Mouse (Mus musculus): ENCODE measurements around the gene Atg5.
"Not testable (repeated sequence)": the region's sequence is repeated elsewhere in the genome, so short reads cannot be mapped to it uniquely, and the experiment has no call there.

Gene Atg5

DNA sequence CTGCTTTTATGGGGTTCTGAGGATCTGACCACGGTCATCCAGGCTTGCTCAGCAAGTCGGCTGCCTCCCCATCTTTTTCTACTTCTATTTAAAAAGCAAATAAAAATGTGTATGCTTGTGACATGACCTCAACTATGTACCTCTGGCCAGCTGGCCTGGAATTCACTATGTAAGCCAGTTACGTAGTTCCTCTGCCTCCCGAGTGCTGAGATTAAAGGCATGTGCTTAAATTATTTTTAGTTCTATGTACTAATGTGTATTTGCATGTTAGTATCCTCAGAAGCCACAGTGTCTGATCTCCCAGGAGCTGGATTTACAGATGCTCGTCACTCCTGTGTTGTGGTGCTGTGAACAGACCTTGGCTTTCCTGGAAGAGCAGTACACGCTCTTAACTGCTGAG is 41.1 kb downstream of the Atg5 start:
- no peak for DNase-seq (ENCODE audit: extremely low spot score, low spot score)

DNA sequence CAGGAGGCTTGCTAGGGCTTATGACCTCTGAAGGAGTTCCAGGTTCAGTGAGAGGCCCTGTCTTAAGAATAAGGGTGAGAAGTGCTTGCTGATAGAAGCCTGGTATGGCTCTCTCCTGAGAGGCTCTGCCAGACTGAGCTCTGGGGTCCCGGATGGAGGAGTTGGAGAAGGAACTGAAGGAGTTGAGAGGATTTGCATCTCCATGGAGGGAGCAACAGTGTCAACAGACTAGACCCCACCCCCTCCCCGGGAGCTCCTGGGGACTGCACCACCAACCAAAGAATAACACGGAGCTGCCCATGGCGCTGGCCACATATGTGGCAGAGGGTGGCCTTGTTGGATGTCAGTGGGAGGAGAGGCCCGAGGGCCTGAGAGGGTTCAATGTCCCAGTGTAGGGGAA is 47.1 kb downstream of the Atg5 start:
- no peak for DNase-seq (ENCODE audit: extremely low spot score, low spot score)

DNA sequence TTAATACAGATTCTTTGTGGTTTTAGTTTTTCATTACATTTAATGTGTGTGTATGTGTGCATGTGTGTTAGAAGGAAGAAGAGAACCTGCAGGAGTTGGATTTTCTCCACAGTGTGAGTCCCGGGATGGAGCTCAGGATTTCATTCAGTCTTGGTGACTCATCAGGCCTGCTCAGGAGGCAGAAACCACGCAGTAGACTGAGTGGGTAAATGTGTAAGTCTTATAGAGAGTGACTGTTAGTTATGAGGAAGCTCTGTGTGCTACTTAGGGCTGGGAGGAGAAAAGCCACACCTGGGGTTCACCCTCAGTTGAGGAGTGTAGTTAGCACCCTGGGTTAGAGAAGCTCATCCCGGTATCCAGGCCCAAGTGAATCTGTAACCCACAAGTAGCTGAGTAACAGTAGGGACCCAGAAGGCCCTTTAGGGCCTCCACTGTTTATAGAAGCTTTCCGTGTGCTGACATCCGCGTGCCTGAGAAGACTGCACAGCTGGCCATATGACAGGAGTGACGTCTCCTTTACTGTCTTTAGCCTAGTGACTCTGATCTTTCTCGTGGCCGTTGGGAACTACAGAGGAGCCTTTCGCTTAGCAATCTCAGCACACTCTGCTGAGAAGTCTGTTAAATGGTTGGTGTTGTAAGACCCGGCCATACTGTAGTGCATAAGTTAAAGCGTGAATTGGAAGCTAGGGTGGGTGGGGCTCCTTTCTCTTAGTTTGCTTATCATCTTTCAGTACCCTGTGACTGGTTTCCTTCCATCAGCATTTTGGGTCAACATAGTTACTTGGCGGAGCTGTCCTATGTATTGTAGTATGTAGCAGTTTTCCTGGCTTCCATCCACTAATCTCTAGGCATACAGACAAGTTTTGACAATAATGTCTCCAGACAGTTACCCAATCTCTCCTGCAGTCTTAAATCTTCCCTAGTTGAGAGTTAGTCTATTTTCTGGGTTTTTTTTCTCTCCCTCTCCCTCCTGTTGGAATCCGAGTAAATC is 48.4 kb downstream of the Atg5 start:
- no peak for DNase-seq (ENCODE audit: extremely low spot score, low spot score)

DNA sequence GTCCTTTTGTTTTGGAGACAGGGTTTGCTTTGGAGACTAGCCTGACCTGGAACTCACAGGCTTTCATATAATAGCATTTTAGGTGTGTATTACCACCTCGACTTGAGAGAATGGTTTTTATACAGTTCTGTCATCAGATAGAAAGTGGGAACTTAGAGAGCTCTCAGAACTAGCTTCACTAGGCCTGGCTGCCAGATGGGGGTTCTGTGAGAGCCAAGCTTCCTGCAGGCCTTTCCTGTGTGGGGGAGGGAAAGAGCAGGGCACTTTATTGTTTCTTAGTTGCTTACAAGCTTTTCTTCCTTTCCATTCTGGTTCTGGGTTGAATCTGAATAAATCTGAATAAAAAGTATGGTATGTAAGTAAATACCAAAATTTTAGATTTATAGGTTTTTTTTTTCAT is 54.0 kb downstream of the Atg5 start:
- no peak for DNase-seq (ENCODE audit: extremely low spot score, low spot score)

DNA sequence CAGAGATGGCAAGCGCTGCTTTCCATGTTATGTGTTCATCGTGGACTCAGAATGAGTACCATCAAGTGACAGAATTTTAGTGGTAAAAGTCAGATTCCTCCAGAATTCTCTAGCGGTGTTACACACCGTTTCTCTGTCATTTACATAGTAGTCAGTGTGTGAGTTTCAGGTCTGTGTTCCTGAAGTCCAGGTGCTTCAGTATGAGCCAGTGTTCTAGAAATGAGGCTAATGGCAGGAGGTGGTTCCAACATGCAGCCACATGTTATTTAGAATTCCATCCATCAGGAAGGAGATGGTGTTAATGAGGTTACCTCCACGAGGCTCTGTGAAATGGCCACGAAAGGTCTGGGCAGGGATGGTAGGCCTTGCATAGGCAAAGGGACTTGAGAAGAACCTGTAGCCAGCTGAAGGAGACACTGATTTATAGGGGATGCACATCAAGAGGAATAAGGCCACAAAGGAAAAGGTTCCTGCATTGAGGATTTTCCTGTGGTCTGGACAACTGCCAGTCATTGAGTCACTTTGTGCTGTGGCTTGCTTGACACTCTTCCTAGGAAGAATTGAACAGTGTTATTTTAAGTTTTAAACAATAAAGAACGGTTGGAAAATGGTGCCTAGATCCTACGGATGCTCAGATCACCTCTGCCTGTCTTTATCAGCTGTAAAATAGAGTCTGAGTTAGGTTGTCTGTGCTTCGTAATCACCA is 55.1 kb downstream of the Atg5 start:
- no peak for DNase-seq (ENCODE audit: extremely low spot score, low spot score)

DNA sequence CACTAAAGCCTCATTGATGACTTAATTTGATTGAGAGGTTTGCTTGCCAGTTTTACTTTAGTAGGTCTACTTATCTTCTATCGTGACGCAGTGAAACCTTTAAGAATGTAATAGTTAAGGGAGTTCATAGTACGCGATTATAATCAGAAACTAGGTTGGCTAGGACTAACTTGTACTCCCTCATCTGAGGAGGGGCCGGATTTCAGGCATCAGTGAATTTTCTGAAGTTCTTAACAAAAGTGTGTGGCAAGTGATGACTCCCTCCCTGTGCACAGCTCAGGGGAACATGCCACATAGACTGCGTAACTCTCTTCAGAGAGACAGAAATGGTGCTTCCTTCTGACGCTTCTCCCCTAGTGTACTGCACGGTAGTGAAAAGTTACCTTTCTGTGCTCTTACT is 55.7 kb downstream of the Atg5 start:
- no peak for DNase-seq (ENCODE audit: extremely low spot score, low spot score)

DNA sequence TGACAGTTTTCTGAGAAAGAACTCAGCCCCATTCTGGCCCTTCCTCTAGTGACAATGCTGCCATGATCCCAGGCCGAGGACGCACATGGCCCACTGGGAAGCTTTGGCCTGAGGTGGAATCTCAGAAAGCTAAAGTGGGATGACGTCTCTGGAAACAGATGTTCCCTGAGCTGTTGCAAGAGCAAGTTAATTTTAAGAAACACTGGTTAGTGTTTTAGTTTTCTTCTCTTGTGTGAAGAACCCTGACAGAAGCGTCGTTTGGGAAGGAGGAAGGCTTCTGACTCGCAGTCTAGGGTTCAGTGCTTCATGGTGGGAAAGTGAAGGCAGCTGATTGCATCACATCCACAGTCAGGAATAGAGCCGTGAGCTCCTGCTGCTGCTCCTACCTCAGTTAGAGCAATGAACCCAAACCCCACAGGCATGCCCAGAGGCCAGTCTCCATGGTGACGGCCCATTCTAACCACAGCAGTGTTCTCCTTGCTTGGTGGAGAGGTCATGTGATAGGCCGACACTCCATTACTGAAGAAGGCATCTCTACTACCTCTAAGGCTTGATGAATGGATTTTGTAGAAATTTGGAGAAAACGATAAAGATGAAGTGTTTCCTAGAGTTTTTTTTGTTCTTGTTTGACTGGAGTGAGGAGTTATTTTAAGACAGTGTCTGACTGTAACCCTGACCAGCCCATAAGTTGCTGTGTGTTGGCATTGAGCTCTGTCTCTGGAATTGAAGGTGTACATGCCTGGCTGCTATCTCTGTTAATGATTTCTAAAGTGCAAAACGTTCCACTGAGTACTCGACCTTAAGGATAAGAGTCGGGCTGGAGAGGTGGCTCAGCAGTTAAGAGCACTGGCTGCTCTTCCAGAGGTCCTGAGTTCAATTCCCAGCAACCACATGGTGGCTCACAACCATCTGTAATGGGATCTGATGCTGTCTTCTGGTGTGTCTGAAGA is 57.7 kb downstream of the Atg5 start:
- no peak for DNase-seq (ENCODE audit: extremely low spot score, low spot score)

DNA sequence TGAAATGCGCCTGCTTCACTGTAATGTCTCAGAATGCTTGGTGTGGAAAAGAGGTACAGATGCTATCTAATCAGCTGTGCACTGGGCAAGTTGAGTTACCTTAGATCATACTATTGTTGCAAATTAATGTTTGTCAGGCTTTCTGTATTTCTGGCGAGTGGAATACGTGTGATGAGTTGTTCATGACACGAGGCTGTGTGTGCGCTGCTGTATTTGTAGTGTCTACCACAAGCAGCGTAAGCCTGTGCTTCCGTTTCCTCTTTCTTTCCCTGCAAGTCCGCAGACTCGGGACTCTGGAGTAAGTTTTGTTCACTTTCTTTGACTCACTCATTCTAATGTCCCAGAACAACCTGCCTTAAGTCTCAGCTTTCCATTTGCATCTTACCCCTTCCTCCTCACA is 58.9 kb downstream of the Atg5 start:
- no peak for DNase-seq (ENCODE audit: extremely low spot score, low spot score)

DNA sequence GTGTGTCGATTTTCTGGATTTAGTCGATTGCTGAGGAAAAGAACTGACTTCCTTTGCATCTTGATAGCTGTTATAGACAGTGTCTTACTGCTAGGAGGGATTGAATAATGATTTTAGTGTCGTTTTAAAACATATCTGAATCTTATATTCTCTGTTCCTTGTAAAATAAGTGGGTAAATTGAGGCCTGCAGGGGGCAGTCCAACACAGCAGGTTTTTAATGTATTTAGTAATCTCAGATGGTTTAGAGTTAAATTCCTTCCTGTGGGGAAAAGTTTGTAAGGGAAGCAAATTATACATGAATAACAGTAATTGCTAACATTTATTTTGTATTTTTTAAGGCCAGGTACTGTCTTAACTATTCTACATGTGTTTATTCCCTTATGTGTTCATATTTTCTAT is 60.2 kb downstream of the Atg5 start:
- peak; percentile 33 for DNase-seq (ENCODE audit: extremely low spot score, low spot score)

DNA sequence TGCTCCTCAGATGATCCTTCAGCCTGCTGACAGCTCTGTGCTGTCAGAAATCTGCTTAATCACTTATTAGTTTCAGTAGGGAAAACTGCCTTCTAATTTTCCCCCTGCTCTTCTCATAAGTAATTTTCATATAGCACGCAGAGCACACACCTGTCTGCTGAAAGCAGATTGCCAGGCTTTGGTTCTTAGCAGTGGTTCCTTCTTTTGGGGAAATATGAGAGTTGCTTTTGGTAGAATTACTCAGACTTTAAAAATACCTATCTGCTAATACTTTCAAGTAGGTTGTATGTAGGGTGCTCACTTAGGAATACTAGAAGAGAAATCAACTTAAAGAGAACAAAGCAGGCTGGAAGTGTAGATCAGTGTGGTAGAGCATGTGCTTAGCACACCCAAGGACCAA is 62.6 kb downstream of the Atg5 start:
- DNase-seq (ENCODE audit: extremely low spot score, low spot score): no peak

DNA sequence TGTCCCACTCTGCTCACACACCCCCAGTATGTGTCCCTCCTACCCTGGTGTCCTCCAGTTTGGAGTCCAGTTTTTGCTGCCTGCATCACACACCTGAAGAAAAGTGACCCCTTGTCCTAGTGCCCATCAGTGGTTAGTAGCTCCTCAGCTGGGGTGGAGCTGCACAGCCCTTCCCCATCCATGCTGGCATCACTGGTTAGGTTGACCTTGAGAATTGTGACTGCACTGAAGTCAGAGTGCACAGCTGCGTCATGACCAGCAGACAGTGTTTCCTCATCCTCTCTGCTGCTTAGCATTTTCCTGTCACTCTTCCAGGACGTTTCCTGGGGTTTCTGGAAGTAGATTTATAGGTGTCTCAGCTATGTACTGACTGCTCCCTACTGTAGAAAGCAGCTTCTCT is 63.3 kb downstream of the Atg5 start:
- DNase-seq (ENCODE audit: extremely low spot score, low spot score): no peak

DNA sequence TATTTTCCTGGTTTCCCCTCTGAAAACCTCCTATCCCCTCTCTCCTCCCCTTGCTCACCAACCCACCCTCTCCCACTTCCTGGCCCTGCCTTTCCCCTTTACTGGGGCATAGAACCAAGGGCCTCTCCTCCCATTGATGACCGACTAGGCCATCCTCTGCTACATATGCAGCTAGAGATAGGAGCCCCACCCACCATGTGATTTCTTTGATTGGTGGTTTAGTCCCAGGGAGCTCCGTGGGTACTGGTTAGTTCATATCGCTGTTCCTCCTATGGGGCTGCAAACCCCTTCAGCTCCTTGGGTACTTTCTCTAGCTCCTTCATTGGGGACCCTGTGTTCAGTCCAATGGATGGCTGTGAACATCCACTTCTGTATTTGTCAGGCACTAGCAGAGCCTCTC is 64.5 kb downstream of the Atg5 start:
- not testable (repeated sequence) for DNase-seq (ENCODE audit: extremely low spot score, low spot score)

DNA sequence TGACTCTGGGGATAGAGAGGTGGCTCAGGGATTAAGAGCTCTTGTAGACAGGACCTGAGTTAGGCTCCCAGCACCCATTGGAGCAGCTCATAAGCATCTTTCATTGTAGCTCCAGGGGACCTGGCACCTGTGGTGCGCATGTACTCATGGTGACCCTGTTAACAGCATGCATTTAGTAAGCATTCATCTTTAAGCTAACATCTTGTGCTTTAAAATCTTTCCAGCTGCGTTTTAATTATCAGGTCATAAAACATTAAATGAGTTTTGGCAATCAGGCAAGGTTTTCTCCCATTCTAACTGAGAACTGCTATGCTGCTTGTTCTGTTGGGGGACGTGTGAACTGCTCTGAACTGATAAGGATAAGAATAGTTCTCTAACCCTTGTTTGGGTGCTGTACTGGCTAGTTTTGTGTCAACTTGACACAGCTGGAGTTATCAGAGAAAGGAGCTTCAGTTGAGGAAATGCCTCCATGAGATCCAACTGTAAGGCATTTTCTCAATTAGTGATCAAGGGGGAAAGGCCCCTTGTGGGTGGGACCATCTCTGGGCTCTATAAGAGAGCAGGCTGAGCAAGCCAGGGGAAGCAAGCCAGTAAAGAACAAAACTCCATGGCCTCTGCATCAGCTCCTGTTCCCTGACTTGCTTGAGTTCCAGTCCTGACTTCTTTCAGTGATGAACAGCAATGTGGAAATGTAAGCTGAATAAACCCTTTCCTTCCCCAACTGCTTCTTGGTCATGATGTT is 68.7 kb downstream of the Atg5 start:
- DNase-seq (ENCODE audit: extremely low spot score, low spot score): not testable (repeated sequence)

DNA sequence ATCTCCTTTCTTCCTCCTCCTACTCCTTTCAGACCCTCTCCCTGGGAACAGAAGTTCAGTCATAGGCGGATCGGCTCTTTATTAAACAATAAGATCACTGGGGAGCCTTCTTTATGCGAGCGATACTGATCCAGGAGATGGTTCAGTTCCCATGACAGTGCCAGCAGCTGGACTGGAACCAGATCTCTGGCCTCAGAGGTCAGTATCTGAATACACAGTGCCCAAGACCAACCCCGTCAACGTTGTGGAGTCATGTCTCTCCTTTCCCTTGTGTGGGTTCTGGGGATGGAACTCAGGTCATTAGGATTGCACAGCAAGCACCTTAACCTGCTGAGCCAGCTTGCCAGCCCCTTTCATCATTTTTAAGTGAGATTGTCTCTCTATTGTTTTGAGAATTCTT is 70.4 kb downstream of the Atg5 start:
- DNase-seq (ENCODE audit: extremely low spot score, low spot score): no peak

DNA sequence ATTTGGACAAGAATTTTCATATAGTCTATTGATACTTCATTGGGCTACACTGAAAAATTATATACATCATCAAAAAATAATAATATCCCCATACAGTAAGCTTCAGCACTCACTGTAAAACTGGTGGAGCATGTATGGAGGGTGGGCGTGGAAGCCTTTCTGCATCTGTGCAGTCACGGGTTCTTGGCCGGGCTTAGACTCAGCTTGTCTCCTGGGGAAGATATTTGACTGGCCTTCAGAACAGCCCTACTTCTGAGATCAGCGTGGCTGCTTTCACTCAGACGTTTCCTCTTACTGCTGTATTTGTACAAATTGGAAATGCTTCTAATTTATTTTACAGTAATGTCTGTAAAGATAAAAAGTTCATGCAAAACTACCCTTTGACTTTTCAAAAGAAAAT is 71.2 kb downstream of the Atg5 start:
- no peak for DNase-seq (ENCODE audit: extremely low spot score, low spot score)

DNA sequence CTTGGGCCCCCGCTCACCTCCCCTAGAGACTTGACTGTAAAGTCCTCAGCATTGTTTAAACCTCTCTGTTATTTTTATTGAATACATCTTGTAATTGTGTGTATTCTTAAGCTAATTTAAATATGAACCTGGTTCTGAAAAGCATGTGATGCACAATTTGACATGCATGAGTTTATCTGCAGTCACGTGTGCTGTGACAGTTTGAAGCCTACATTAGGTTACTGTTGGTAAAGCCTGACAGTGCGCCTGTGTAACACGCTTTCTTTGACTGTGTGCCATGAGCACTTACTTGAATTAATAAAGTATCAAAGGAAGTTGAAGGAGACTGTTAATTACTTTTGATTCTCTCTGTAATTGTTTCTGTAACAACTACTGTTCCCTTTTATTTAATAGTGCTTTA is 72.8 kb downstream of the Atg5 start:
- DNase-seq (ENCODE audit: extremely low spot score, low spot score): no peak

DNA sequence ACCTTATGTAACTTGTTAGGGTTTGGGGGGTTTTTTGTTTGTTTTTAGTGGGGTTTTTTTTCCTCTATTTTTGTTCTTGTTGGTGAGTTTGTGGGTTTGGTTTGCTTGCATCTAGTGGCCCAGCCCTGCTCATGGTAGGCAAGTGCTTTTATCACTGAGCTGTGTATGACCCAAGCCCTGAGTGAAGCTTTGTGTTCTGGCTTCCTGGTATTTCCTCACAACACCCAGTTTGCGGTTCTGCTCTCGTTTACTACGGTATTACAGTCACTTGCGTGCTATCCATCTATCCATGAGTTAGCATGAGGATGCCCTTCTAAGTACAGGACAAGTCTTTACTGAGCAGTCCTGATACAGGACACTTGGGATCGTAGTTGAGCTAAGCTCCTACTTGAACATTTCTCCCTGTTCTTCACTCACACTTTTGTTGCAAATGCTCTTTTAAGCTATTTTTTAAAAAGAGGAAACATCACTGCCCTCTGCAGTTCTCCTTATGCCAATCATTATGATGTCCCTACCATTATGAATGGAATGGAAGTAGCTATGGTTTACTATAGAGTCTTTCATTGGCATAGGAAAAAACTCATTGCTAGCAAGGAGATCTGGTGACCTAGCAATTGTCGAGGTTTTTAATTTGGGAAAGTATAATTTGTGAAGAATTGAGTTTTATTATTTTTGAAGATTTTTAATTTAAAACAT is 73.8 kb downstream of the Atg5 start:
- no peak for DNase-seq (ENCODE audit: extremely low spot score, low spot score)

DNA sequence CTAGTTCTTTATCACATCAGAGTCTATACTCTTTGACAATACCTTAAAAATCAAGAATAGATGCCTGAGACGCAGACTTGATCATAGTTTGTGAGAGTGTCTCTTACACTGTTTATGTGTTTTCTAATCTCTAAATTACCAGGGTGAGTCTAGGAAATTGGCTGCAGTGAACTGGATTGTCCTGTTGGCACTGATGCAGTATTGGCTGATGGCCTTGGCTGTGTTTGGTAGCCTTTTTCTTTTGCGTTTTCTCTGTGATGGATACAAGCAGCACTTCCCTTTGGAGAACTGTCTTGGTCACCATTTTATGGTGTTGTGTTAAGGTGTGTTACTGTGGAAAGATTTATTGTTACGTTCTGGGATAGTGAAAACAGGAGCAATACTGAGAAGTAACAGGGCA is 75.2 kb downstream of the Atg5 start:
- DNase-seq (ENCODE audit: extremely low spot score, low spot score): no peak

DNA sequence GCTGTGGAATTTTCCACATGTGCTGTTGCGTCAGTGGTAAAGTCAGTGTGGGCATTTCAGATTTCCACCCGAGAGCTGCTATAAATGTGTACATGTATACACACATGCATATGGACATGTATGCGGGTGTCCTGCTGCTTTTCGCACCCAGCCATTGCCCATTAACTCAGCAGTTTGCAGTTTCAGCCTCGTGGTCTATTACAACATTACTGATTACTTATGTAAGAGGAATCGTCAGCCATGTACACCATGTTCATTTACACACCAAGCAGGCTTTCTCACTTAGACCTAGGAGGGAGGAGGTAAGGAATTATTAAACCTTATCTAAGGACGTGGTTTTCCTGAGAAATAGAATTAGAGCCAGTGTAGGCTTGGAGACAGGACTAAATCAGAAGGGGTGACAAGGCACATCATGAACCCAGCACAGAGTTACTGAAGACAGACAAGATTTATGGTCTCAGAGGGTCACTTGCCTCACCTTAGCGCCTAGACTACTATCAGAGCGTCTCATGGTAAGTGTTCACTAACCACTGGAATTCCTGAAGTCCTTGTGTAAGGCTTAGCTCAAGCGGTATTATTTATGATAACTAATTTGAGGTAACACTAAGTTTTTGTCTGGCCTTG is 79.5 kb downstream of the Atg5 start:
- DNase-seq (ENCODE audit: extremely low spot score, low spot score): no peak
